Mouse (Mus musculus) erythroblast, embryonic 14.5 days (primary cell): ENCODE data around the gene Nim1k.

ENCODE experiments used
- GATA1 ChIP-seq: IDR thresholded peaks from 2 replicates; pipeline ENCODE4 v1.6.1; 2012; ENCODE audit warnings: low read length, inconsistent platforms, mixed read lengths
- TAL1 ChIP-seq: IDR thresholded peaks from 3 replicates; pipeline ENCODE4 v1.6.1; 2012; ENCODE audit warnings: low read length, inconsistent platforms, mixed read lengths

DNA sequence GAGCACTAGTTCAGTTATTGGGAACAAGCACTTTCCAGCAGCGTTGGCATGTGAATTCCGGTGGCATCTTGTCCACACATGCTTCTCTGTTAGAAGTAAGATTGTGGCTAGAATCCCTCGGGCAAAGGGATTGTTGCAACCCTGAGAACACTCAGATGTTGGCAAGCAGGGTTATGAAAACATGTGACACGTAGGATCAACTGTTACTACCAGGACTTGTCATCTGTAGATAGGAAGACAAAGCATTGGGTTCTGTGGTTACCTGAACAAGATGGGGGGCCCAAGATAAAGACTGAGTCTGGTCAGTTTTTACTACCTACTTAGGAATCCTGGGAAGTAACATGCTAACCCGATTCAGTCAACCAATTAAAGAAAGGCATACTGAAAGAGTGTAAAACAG lies 46.7 kb downstream of the Nim1k start:
- TF ChIP-seq TAL1 (no peak), GATA1 (no peak)
